22 mouse cellular contexts compared by ENCODE assay signal in genomic region chr11:108356020-108356419, GRCm38 (mm10). TPM values are rescaled to one million over a fixed set of nuclear protein-coding genes. Genes with fewer than 3 reads are reported as not detected.
DNase-seq lines count a peak whose midpoint lies in the region; ATAC-seq and TF ChIP-seq lines count a peak whose summit lies in the region.
"Had no signal": no experiment of that assay in that cellular context is flagged by ENCODE, and none has a peak within 500 bp of the region (broad histone marks: within the 10 kb centered on the region; RNA-seq: fewer than 3 reads in every experiment).

No protein-coding gene starts in this region.

- 0 out of 2 replicates have a peak overlapping the region, but pooled peaks have one; percentile 31 for H3K27ac ChIP-seq in lung, embryonic 16.5 days (ENCODE audit: low read length)
- no peak overlapping the region for H3K27ac ChIP-seq in lung, postnatal 0 days (ENCODE audit: low read length)

- no peaks in the 10 kb centered on the region for H3K27me3 ChIP-seq in lung, embryonic 16.5 days (ENCODE audit: control insufficient read depth, insufficient read depth, low read depth, low read length)
- no peaks in the 10 kb centered on the region for H3K27me3 ChIP-seq in lung, postnatal 0 days (replicated peaks; ENCODE audit: insufficient read depth, low read length)
- H3K27me3 ChIP-seq: CH12.LX, Patski had no signal

- peak; percentile 66; the same call in 1 of the 2 replicates for ATAC-seq in lung, embryonic 16.5 days (ENCODE audit: low read depth)
- ATAC-seq in lung, postnatal 0 days = peak; percentile 46
- ATAC-seq: activated CD4-positive, CD25-positive, alpha-beta regulatory T cell, adult 4 months; CD4-positive, CD25-positive, alpha-beta regulatory T cell, adult 4 months; Patski had no signal

- WGBS in lung, embryonic 16.5 days = 45% methylated on average over 4 of the region's 4 CpGs
- 62% methylated on average over 4 of the region's 4 CpGs for WGBS in lung, postnatal 0 days

- no peaks in the 10 kb centered on the region for H3K9me3 ChIP-seq in lung, embryonic 16.5 days (ENCODE audit: control insufficient read depth, low read length)
- H3K9me3 ChIP-seq in lung, postnatal 0 days (ENCODE audit: low read length) = no peaks in the 10 kb centered on the region

- H3K4me1 ChIP-seq in lung, embryonic 16.5 days (replicated peaks; ENCODE audit: control insufficient read depth, insufficient read depth, low read length) = no peaks in the 10 kb centered on the region
- no peaks in the 10 kb centered on the region for H3K4me1 ChIP-seq in lung, postnatal 0 days (ENCODE audit: insufficient read depth, low read depth, low read length)

- no peak overlapping the region for H3K4me3 ChIP-seq in lung, embryonic 16.5 days (ENCODE audit: low read length)
- H3K4me3 ChIP-seq in lung, postnatal 0 days (ENCODE audit: low read depth, low read length) = no peak overlapping the region

- H3K4me2 ChIP-seq in lung, embryonic 16.5 days (ENCODE audit: low read depth, low read length) = no peak overlapping the region
- H3K4me2 ChIP-seq in lung, postnatal 0 days (replicated peaks; ENCODE audit: low read depth, low read length) = no peak overlapping the region

- no peak for DNase-seq in lung, postnatal 25 days (ENCODE audit: low spot score)
- peak; percentile 68 for DNase-seq in lung, postnatal 0 days (ENCODE audit: low spot score)
- no peak for DNase-seq in lung, postnatal 4 days
- peak; percentile 36 for DNase-seq in adipocyte (ENCODE audit: low spot score)
- no peak for DNase-seq in neural tube, embryonic 10.5 days (ENCODE audit: extremely low spot score, low spot score)
- DNase-seq: adrenal gland, adult 2 months; adrenal gland, adult 8-10 months; adrenal gland, postnatal 10 days; adrenal gland, postnatal 14 days; adrenal gland, postnatal 25 days; adrenal gland, postnatal 36 days; B cell, adult 2 months; cerebellum, adult 11 months; cerebellum, adult 11-12 months; cerebellum, adult 18-20 months; cerebellum, adult 2 months had no signal

- TF ChIP-seq CTCF in lung, postnatal 0 days (IDR thresholded peaks at IDR 0.05) = no peak

- no peak overlapping the region for H3K9ac ChIP-seq in lung, embryonic 16.5 days (ENCODE audit: low read length)
- H3K9ac ChIP-seq in lung, postnatal 0 days (replicated peaks; ENCODE audit: low read depth) = no peak overlapping the region

- no peaks in the 10 kb centered on the region for H3K36me3 ChIP-seq in lung, embryonic 16.5 days (ENCODE audit: control insufficient read depth, insufficient read depth, low read length)
- no peaks in the 10 kb centered on the region for H3K36me3 ChIP-seq in lung, postnatal 0 days (ENCODE audit: insufficient read depth, low read length)
- H3K36me3 ChIP-seq: G1E had no signal

- no peak for TF ChIP-seq EP300 in lung, postnatal 0 days (IDR thresholded peaks at IDR 0.05)

RNA-seq across cellular contexts. Expression of gene Prkca, which starts 12.3 kb away (rescaled TPM):
- polyA plus RNA-seq in lung, embryonic 16.5 days (2015; fragmentation: Nextera tagmentation; extraction: Ambion mirVana) = 8.8 and 10.1 TPM in 2 replicates
- 3.8 and 4.0 TPM in 2 replicates for polyA plus RNA-seq in lung, postnatal 0 days (2015; fragmentation: Nextera tagmentation; extraction: Ambion mirVana)
- polyA plus RNA-seq: G1E had no signal

RNA-seq across cellular contexts. Expression of gene Apoh, which starts 12.9 kb away (rescaled TPM):
- 1.2 and 14.2 TPM in 2 replicates for polyA plus RNA-seq in lung, embryonic 16.5 days (2015; fragmentation: Nextera tagmentation; extraction: Ambion mirVana)
- 0.29 and 0.37 TPM in 2 replicates for polyA plus RNA-seq in lung, postnatal 0 days (2015; fragmentation: Nextera tagmentation; extraction: Ambion mirVana)
- polyA plus RNA-seq: activated CD4-positive, CD25-positive, alpha-beta regulatory T cell, adult 4 months; CD4-positive, CD25-positive, alpha-beta regulatory T cell, adult 4 months; G1E had no signal

Comparison
In these comparisons a context has a peak if more than half of its experiments do, and no peak if none do; other contexts are left out.
1. DNase-seq: peak in lung, postnatal 0 days (single experiment) and adipocyte (single experiment); none in lung, postnatal 25 days (single experiment), lung, postnatal 4 days (0 of 2) and neural tube, embryonic 10.5 days (single experiment).